Mouse (Mus musculus) left cerebral cortex, adult 8-10 months (tissue): ENCODE measurements around the gene Mpped1. TPM values are rescaled to one million over a fixed set of nuclear protein-coding genes. Genes with fewer than 3 reads are reported as not detected.
A peak's percentile ranks its signal among the peaks of the same experiment; 100 is the strongest.

ENCODE experiments used
- DNase-seq, 2 experiments: peaks; one replicate each; pipeline ENCODE4 v3.0.0; 2022; ENCODE audit warnings: low spot score in 2 of 2
- total RNA-seq, 4 experiments: library from RNA; stranded (reverse); gene quantifications; 2 replicates each; pipeline ENCODE4 v1.2.4; 2022

The Mpped1 gene
- total RNA-seq, 4 experiments from 2014 or later = 172 to 194 (median 178) TPM

GRCm38 (mm10) chr15:83784772-83785171, 5.5 kb downstream of the Mpped1 start:
- DNase-seq = peak; percentile 50 to 51

DNA sequence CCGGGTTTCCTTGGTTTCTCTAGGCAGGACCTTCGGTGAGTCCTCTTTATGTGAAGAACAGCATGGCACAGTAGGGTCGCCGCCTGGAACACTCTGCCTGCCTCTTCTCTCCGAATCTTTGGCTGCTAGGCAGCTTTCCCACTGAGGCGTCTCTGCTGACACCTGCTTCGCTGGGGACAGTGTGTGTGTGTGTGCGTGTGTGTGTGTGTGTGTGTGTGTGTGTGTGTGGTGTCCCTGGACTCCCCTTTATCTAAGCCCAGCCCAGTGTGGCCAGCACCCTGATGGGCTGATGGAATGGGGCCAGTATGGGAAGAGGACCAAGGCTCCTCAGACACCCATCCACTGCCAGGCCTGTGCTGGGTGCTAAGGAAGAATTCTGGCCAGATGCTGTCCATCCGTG, 9.8 kb downstream of the Mpped1 start:
- DNase-seq = no peak

DNA sequence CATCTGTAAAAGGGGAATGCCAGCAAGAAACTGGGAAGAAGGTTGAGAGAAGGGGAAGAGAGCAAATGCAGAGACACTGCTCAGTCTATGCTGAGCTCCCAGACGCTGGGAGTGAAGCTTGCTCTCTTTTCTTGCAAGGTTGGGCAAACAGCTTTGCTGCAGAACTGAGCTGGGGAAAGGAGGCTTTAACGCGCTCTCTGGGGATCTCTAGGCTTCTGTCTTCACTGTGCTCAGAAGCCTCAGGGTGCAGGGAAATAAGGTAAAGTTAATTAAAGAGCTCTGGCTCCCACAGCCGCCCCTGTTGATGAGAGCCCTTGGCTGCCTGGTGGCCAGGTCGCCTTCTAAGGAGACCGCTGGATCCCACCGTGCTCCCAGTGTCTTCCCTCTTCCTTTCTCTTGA, 17.7 kb downstream of the Mpped1 start:
- no peak for DNase-seq

DNA sequence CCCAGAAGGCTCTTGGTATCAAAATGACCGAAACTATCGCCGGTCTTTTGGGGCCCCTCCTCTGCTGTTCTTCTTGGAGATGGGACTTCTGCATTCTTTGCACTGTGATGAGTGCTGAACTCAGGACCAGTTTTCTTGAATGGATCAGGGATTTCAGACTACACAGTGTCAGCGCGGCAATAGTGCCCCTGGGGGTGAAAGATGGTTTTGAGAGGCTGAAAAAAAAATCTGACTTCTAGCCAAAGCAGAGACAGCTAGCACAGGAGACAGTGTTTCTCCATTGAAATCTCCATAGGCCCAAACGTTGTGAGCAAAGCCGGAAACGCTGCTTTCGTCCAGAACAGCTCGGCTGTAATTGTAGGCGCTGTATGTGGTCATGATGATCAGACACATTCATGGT, 19.7 kb downstream of the Mpped1 start:
- DNase-seq = no peak

- DNase-seq = no peak
These were observed 21.7 kb downstream of the Mpped1 start for GRCm38 (mm10) chr15:83801011-83801410.

DNA sequence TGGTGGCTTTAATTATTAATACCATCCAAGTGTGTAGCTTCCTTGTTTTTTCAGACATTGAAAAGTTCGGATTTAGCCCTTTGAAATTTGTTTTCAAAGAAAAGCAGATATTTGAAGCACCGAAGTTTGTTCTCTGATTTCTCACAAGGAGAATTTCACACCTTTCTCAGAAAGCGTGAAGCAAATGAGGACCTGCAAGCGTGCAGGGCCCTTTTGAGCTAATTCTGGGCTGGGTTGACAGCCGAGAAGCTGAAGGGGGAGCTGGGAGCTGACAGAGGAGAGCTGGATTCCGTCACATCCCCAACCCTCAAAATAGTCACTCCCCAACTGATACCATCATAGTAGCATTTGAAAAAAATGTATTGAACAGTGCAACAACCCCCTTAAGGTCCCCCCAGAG, 34.8 kb downstream of the Mpped1 start:
- DNase-seq = no peak

DNA sequence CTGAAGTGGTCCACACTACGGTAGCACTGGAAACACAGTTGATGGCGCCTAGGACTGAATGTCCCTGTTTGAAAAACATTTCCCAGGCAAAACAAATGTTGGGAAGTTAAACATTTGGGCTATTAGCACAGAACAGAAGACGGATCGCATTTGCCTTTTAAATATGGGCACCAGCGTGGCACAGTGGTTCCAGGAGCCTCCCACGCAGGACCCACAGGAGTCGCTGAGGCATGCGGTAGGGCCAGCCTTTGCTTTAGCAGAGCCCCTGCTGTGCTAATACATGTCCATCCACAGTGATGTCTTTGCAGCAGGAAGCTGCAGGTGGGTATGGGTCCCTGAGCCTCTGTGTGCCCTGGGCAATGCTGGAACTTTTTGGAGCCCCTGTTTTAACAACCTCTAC, 48.7 kb downstream of the Mpped1 start:
- DNase-seq = no peak

DNA sequence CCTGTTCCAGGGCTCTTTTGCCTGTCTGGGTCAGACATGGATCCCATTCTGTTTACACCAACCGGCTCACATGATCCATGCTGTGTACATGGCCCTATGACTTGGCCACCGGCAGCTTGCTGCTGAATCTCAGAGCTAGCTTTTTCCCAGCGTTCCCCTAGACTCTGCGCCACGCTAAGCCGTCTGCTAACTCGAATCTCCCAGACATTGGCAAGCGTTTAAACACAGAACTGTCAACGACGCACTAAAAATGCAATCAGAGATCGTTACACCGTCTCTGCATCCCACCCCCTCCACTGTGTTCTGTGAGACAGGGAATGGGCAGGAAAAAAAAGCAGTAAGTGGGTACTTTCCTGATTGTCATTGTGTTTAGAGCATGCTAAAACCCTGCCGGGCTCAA, 50.0 kb downstream of the Mpped1 start:
- no peak for DNase-seq

DNA sequence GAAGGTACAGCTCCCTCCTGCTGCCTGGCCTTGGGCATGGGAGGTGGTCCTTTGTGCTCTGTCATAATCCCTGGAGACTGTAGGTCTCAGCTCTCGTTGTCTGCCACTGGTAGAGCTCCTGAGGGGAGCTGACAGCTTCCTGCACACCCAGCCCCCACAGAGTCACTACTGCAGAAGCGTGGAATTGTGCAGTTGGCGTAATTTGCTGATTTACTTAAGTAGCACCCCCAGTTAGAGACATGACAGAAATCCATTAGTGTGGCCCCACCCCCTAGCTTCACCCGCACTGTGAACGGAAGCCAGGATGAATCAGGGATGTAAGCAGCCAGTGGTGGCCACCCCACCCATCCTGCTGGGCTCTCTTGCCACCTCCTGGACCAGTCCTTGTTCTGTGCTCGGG, 53.0 kb downstream of the Mpped1 start:
- no peak for DNase-seq

DNA sequence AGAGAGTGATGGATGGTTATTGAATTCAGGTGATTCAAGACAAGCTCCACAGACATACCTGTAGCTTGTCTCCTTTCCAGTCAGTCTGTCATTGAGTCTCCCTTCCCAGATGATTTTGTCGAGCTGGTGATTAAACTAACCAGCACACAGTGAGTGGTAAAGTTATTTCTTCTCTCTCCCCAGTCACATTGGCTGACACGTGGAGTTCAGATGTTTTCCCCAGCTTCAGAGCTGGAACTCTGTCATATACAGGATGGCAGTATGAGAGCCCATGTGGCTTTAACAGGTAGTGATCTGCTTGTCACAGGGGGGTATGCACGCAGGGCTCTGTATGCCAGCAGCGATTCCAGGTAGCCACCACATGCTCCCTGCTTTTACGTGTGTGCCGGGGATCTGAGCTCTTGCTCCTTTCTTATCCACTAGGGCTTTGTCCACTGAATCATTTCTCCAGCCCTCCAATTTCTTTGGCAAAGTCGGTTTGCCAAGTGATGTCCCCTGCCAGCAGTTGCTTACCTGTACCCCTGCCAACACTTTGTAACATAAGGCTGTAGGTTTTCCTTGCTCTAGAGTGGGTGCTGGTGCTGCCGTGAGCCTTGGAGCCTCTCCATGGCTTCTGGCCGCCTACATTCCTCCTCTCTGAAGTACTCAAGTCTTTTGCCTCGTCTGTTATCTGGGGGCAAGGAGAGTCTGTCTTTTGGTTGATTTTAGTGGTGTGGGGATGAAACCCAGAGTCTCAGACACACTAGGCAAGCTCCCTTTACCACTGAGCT, 61.9 kb downstream of the Mpped1 start:
- peak in 1 of 2 experiments; percentile 81 for DNase-seq

GRCm38 (mm10) chr15:83842419-83842818, 63.2 kb downstream of the Mpped1 start:
- DNase-seq = no peak

DNA sequence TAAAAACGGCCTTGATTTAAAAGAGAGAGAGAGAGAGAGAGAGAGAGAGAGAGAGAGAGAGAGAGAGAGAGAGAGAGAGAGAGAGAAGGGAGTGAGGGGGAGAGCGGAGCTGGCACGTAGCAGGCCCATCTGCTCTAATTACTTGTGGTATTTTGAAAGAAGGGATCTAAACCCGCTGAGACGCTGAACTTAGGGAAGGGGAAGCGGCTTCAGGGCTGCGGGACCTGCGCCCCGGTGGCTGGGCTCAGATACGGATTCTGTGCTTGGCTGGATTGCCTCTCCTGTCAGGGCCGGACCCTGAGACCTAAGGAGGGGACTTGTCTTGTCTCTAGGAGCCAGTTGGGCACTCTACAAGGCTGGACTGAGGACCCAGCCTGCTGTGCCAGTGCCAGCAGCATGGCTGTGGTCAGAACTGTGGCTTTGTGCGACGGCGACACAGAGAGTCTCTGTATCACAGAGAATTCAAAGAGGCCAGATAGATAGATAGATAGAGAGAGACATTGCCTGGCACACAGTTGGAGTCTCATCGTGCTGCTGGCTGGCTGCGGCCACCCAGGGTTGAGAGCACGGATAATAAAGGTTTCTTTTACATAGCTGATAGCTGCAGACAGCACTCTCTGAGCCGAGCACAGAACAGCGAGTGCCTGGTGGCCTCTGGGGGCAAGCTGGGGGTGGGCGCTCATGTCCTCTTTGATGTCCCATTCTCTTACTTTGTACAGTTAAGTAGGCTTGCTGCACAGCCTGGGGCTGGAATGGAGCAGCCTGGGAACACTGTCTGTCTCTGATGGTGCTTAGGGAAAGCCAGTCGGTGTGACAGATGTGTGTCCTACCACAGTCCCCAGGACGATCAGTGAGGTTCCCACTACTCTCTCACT, 63.9 kb downstream of the Mpped1 start:
- no peak for DNase-seq

DNA sequence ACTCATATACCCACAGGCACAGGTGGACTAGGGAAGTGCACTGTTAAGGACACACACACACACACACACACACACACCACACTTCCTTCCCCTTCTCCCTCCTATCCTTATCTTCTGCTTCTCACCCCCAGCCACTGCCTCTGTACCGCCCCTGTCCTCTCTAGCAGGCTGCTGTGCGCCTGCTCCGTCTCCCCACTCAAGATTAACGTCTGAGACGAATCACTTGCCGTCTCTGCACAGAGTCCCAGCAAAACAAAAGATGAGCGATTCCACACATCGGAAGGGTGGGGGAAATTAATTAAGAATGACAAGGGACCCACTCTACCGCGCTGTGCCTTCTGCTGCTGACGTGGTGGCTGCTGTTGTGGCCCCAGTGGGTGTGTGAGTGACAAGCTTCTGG, 66.5 kb downstream of the Mpped1 start:
- DNase-seq = no peak

DNA sequence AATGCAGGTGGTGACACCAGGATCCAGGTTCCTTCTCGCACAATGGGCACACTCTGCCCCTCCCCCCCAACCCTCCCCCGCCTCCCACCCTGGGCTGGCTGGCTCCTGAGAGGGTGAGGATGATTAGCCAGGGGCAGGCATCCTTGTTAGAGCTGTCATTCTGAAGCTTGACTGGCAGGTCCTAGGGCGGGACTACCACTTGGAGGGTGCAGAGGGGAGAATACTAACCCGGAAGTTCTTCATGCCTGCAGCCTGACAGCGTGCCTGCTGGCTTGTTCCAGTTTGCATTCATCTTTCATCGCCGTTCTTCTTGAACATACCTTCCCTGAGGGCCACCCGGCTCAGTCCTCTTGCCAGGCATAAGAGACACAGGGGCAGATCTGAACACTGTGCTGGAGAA, 67.3 kb downstream of the Mpped1 start:
- DNase-seq = no peak

DNA sequence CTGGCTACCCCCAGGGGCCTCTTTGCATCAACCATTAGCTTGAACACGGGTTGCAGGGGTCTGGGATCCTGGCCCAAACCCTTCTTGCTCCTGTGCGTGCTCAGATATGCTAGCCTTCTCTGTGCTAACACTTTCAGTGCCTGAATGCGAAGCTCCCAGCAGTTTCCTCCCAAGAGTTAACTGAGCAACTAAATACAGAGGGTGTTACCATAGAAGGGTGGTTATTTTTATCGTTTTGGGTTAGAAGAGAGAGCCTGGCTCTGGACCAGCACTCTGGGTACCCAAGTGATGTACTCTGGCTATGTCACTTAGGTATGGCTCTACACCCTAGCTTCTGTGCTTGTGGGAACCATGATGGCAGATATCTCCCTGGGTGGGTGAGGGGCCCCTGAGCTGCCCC, 68.2 kb downstream of the Mpped1 start:
- no peak for DNase-seq

GRCm38 (mm10) chr15:83848193-83848592, 68.9 kb downstream of the Mpped1 start:
- no peak for DNase-seq

DNA sequence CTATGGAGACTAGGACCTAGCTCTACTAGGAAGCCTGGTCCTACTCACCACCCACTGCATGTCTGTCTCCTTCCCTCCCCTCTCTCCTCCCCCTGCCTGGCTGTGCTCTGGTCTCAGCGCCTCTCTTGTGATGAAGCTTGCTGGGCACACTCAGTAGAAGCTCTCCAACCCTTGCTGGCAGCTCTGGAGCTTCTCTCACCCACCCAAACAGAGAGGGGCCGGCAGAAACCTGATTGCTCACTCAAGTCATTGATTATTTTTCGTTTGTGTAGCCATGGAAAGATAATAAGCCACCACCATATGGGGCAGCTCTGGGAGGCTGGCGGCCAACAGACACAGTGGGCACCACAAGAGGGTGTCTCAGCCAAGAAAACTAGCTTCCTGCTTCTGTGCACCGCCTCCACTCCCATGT, 74.1 kb downstream of the Mpped1 start:
- peak in 1 of 2 experiments; percentile 73 for DNase-seq

- peak in 1 of 2 experiments; percentile 82 for DNase-seq
These were observed 77.9 kb downstream of the Mpped1 start for GRCm38 (mm10) chr15:83857129-83857528.

- no peak for DNase-seq
These were observed 86.4 kb downstream of the Mpped1 start for GRCm38 (mm10) chr15:83865626-83866025.

- no peak for DNase-seq
These were observed 91.7 kb downstream of the Mpped1 start for GRCm38 (mm10) chr15:83870936-83871335.

DNA sequence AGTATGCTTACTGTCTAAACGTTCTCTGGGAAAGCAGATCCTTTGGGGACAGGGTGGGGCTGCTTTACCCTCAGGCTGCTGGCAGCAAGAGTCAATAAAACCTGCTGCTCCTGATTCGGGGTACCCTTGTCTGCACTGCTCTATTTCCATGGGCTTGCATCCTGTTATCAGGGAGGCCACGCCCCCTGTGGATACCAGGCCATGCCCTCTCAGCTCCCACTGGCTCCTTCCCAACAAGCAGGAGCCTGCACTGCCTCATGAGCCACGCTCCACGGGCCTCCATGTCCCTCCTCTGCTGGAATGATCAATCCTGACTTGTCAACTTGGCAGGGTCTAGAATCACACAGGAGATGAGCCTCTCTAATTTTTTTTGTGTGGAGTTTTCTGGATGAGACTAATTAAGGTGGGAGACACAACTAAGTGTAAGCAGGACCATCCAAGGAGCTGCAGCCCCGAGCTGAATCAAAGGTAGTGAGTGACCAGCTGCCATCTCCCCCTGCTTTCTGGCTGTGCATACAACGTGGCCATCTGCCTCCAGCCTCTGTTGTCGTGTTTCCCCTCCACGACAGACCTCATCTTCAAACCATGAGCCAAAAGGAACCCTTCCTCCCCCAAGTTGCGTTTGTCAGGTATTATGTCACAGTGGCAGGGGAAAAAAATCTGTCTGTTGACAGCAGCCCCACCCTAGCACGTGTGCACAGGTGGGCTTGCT, 98.0 kb downstream of the Mpped1 start:
- no peak for DNase-seq

GRCm38 (mm10) chr15:83877898-83878297, 98.6 kb downstream of the Mpped1 start:
- DNase-seq = no peak
